Mouse (Mus musculus) v-Abl transformed pro-B cells (cell line): Measurements from ENCODE around the gene Pcsk5.

Experiments used
- in situ Hi-C, 2 experiments: fragments of 400-800 bp; cut with MboI; formaldehyde crosslinking; loops; one replicate each; pipeline ENCODE4 v1.15.1; 2025; ENCODE audit not compliant: unreplicated experiment in 2 of 2

Pcsk5 gene

GRCm38 (mm10) chr19:17748331-17748730 is 89.1 kb downstream of the Pcsk5 start:
- in situ Hi-C loops = no loop called here

- in situ Hi-C loops = no loop called here
Measured at GRCm38 (mm10) chr19:17745380-17745779, 92.1 kb downstream of the Pcsk5 start.

GRCm38 (mm10) chr19:17744474-17745069 is 92.9 kb downstream of the Pcsk5 start:
- in situ Hi-C loops = no loop called here

- in situ Hi-C loops = no loop called here
Measured at GRCm38 (mm10) chr19:17741465-17741864, 96.0 kb downstream of the Pcsk5 start.

GRCm38 (mm10) chr19:17732676-17733277 is 104.7 kb downstream of the Pcsk5 start:
- in situ Hi-C loops = no loop called here

- in situ Hi-C loops = no loop called here
Measured at GRCm38 (mm10) chr19:17717066-17717465, 120.4 kb downstream of the Pcsk5 start.

GRCm38 (mm10) chr19:17715281-17715955 is 122.0 kb downstream of the Pcsk5 start:
- in situ Hi-C loops = no loop called here

GRCm38 (mm10) chr19:17691626-17692025 is 145.8 kb downstream of the Pcsk5 start:
- in situ Hi-C loops = no loop called here

- in situ Hi-C loops = no loop called here
Measured at GRCm38 (mm10) chr19:17678371-17678770, 159.1 kb downstream of the Pcsk5 start.

- in situ Hi-C loops = no loop called here
Measured at GRCm38 (mm10) chr19:17662676-17663075, 174.8 kb downstream of the Pcsk5 start.

GRCm38 (mm10) chr19:17662271-17662670 is 175.2 kb downstream of the Pcsk5 start:
- in situ Hi-C loops = no loop called here

- in situ Hi-C loops = no loop called here
Measured at GRCm38 (mm10) chr19:17659321-17659720, 178.1 kb downstream of the Pcsk5 start.

- in situ Hi-C loops = no loop called here
Measured at GRCm38 (mm10) chr19:17650831-17651502, 186.5 kb downstream of the Pcsk5 start.

GRCm38 (mm10) chr19:17649967-17650366 is 187.5 kb downstream of the Pcsk5 start:
- in situ Hi-C loops = no loop called here

- in situ Hi-C loops = no loop called here
Measured at GRCm38 (mm10) chr19:17643128-17643797, 194.2 kb downstream of the Pcsk5 start.

GRCm38 (mm10) chr19:17635984-17636383 is 201.4 kb downstream of the Pcsk5 start:
- in situ Hi-C loops = no loop called here

GRCm38 (mm10) chr19:17615646-17616045 is 221.8 kb downstream of the Pcsk5 start:
- in situ Hi-C loops = no loop called here

GRCm38 (mm10) chr19:17606510-17606909 is 230.9 kb downstream of the Pcsk5 start:
- in situ Hi-C loops = no loop called here

GRCm38 (mm10) chr19:17606093-17606492 is 231.3 kb downstream of the Pcsk5 start:
- in situ Hi-C loops = no loop called here

GRCm38 (mm10) chr19:17603322-17603721 is 234.1 kb downstream of the Pcsk5 start:
- in situ Hi-C loops = no loop called here

GRCm38 (mm10) chr19:17600347-17600746 is 237.1 kb downstream of the Pcsk5 start:
- in situ Hi-C loops = no loop called here
